ENCODE assay signal across 8 mouse cellular contexts in the genomic region with DNA sequence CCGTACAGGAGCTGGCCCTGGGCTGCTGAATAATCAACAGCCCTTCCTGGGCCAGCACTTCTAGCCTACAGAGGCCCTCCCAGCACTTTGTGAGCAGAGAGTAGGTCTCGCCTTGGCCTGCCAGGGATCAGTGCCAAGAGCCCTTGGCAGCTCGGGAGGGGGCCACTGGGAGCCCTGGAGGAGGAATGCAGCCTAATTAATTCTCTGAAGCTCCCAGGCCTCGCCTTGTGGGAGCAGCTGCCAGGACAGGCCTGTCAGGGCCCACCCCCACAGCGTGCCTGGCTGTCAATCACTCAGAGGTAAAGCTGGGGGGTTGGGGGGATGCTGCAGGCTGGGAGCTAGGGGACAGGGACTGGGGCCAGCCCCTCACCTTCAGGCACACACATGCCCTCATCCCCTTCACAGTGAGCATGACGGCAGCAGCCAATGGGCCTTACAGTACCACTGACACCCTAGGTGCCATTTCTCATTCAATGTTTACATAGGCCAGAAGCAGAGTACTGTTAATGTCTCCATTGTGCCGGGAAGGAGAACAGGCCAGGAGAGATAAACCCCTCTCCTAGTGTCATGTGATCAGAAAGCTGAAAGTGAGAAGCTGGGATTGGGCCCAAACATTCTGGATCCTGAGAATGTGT. TPM values are rescaled to one million over a fixed set of nuclear protein-coding genes. Genes with fewer than 3 reads are reported as not detected.
DNase-seq lines count a peak whose midpoint lies in the region; ATAC-seq and TF ChIP-seq lines count a peak whose summit lies in the region.

No protein-coding gene starts in this region.

- H3K4me3 ChIP-seq in intestine, embryonic 14.5 days (ENCODE audit: low read depth, low read length) = no peak overlapping the region
- H3K4me3 ChIP-seq in intestine, postnatal 0 days (ENCODE audit: low read depth, low read length) = no peak overlapping the region

- H3K9ac ChIP-seq in intestine, embryonic 14.5 days (ENCODE audit: low read length) = no peak overlapping the region
- no peak overlapping the region for H3K9ac ChIP-seq in intestine, postnatal 0 days (ENCODE audit: low read depth, low read length)

- H3K4me2 ChIP-seq in intestine, embryonic 14.5 days (ENCODE audit: low read length) = no peak overlapping the region
- H3K4me2 ChIP-seq in intestine, postnatal 0 days (replicated peaks; ENCODE audit: low read depth) = no peak overlapping the region

- no peaks in the 10 kb centered on the region for H3K36me3 ChIP-seq in intestine, embryonic 14.5 days (ENCODE audit: control insufficient read depth, insufficient read depth, low read length)
- no peaks in the 10 kb centered on the region for H3K36me3 ChIP-seq in intestine, postnatal 0 days (ENCODE audit: control insufficient read depth, insufficient read depth)

- peak overlapping the region; percentile 9; the same call in 1 of the 2 replicates for H3K27ac ChIP-seq in intestine, embryonic 14.5 days (ENCODE audit: low read depth)
- H3K27ac ChIP-seq in intestine, postnatal 0 days (ENCODE audit: low read depth, low read length) = no peak overlapping the region

- H3K27me3 ChIP-seq in intestine, embryonic 14.5 days (replicated peaks; ENCODE audit: control insufficient read depth, insufficient read depth, low read length) = no peaks in the 10 kb centered on the region
- H3K27me3 ChIP-seq in intestine, postnatal 0 days (replicated peaks; ENCODE audit: control insufficient read depth, insufficient read depth, low read length) = no peaks in the 10 kb centered on the region

- no peaks in the 10 kb centered on the region for H3K9me3 ChIP-seq in intestine, embryonic 14.5 days (ENCODE audit: control insufficient read depth, low read length)
- no peaks in the 10 kb centered on the region for H3K9me3 ChIP-seq in intestine, postnatal 0 days (ENCODE audit: control insufficient read depth)

- 17% methylated on average over 7 of the region's 7 CpGs for WGBS in intestine, embryonic 14.5 days
- WGBS in intestine, postnatal 0 days = 29% methylated on average over 7 of the region's 7 CpGs

- no peak for DNase-seq in intestine, embryonic 14.5 days (ENCODE audit: low spot score)
- peak; percentile 13 for DNase-seq in ZHBTc4 (ENCODE audit: low read depth, low spot score)
- peak; percentile 33 to 45 for DNase-seq in frontal cortex, postnatal 36 days (ENCODE audit: low spot score in 2 of 2)
- peak; percentile 27 for DNase-seq in left cerebral cortex, adult 11 months (ENCODE audit: low spot score)
- peak; percentile 20 to 24 for DNase-seq in right cerebral cortex, adult 2 months (ENCODE audit: low spot score in 2 of 2)
- DNase-seq in yolk sac, embryonic 10.5 days (ENCODE audit: low spot score) = no peak
- DNase-seq in gastrocnemius, adult 8-10 months (ENCODE audit: low spot score in 2 of 2) = no peak

- no peak for TF ChIP-seq CTCF in intestine, postnatal 0 days (IDR thresholded peaks at IDR 0.05; ENCODE audit: low read depth)

- ATAC-seq in intestine, embryonic 14.5 days (replicated peaks; ENCODE audit: low FRiP score, low TSS enrichment, low read depth) = peak; percentile 33; the same call in 1 of the 2 replicates
- no peak for ATAC-seq in intestine, postnatal 0 days

- H3K4me1 ChIP-seq in intestine, embryonic 14.5 days (replicated peaks; ENCODE audit: control insufficient read depth, insufficient read depth, low read length) = peaks cover 15% of the 10 kb centered on the region
- H3K4me1 ChIP-seq in intestine, postnatal 0 days (replicated peaks; ENCODE audit: control insufficient read depth, insufficient read depth, low read length) = peaks cover 14% of the 10 kb centered on the region

RNA-seq across cellular contexts. Expression of gene Edn2, which starts 11.2 kb away (rescaled TPM):
- polyA plus RNA-seq in intestine, embryonic 14.5 days (2014; fragmentation: Nextera tagmentation; extraction: Ambion mirVana) = 4.4 and 4.7 TPM in 2 replicates
- 4.7 and 5.6 TPM in 2 replicates for polyA plus RNA-seq in intestine, postnatal 0 days (2015; fragmentation: Nextera tagmentation; extraction: Ambion mirVana)
- not detected for total RNA-seq in gastrocnemius, adult 8-10 months (2022)

Comparison
In these comparisons a context has a peak if more than half of its experiments do, and no peak if none do; other contexts are left out.
1. DNase-seq: peak in ZHBTc4 (single experiment), frontal cortex, postnatal 36 days (2 of 2), left cerebral cortex, adult 11 months (single experiment) and right cerebral cortex, adult 2 months (2 of 2); none in intestine, embryonic 14.5 days (single experiment), yolk sac, embryonic 10.5 days (single experiment) and gastrocnemius, adult 8-10 months (0 of 2).